Mouse (Mus musculus): ENCODE measurements around the gene Tex19.1. TPM values are rescaled to one million over a fixed set of nuclear protein-coding genes. Genes with fewer than 3 reads are reported as not detected.
"Not testable (repeated sequence)": the region's sequence is repeated elsewhere in the genome, so short reads cannot be mapped to it uniquely, and the experiment has no call there.

The Tex19.1 gene
- total RNA-seq (2014; rRNA removed) (not detected in 2 replicates), polyA plus RNA-seq (2015; fragmentation: Nextera tagmentation; extraction: Ambion mirVana) (not detected in 2 replicates)

DNA sequence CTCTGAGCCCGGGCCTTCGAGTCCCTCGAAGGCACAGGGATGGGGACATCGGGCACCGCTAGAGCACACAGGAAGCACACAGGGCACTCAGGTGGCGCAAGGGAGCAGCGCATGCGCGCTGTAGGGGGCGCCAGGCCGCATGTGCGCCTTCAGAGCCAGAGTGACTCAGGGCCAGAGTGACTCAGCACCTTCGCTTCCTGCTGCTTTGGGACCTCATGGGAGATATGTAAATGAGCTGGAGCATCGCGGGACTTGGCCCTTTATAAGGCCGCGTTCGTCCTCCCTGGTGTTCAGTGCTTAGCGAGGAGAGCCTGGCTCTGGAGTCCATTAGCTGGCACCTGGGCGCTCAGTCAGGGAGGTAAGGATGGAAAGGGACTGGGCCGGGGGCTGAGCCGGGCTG lies at the start of gene Tex19.1:
Tex19.1 (plus strand) TSS at position 279 of the 400 bp plus-strand sequence.
- TF ChIP-seq CTCF (IDR thresholded peaks at IDR 0.05), result no peak
- no peaks in the 10 kb centered on the region for H3K36me3 ChIP-seq (ENCODE audit: insufficient read depth, low read length)
- WGBS, result 91% methylated on average over 22 of the region's 22 CpGs
- no peak within 1 kb of the TSS for H3K4me2 ChIP-seq (ENCODE audit: low read depth, low read length, poor library complexity, severe bottlenecking)
- no peak for ATAC-seq (ENCODE audit: low FRiP score)
- no peak within 1 kb of the TSS for H3K4me3 ChIP-seq (ENCODE audit: low read depth, low read length)
- H3K9me3 ChIP-seq (ENCODE audit: low read length), result no peaks in the 10 kb centered on the region
- DNase-seq (ENCODE audit: low spot score), result no peak
- H3K27ac ChIP-seq (ENCODE audit: low read depth, low read length), result no peak within 1 kb of the TSS
- H3K27me3 ChIP-seq (ENCODE audit: insufficient read depth, low read length), result no peaks in the 10 kb centered on the region
- H3K4me1 ChIP-seq (ENCODE audit: insufficient read depth, low read length), result no peaks in the 10 kb centered on the region
- no peak within 1 kb of the TSS for H3K9ac ChIP-seq (replicated peaks; ENCODE audit: low read length, poor library complexity, severe bottlenecking)

GRCm38 (mm10) chr11:121099762-121100161 lies 46.2 kb upstream of the Tex19.1 start:
- Histone ChIP-seq H3K9me3 (ENCODE audit: low read length) (no peaks in the 10 kb centered on the region), H3K4me3 (ENCODE audit: low read depth, low read length) (no peak overlapping the region), H3K4me1 (ENCODE audit: insufficient read depth, low read length) (no peaks in the 10 kb centered on the region), H3K27ac (ENCODE audit: low read depth, low read length) (no peak overlapping the region), H3K36me3 (ENCODE audit: insufficient read depth, low read length) (no peaks in the 10 kb centered on the region), H3K27me3 (ENCODE audit: insufficient read depth, low read length) (no peaks in the 10 kb centered on the region), H3K9ac (replicated peaks; ENCODE audit: low read length, poor library complexity, severe bottlenecking) (no peak overlapping the region), H3K4me2 (ENCODE audit: low read depth, low read length, poor library complexity, severe bottlenecking) (no peak overlapping the region)
- 78% methylated on average over 7 of the region's 7 CpGs for WGBS
- no peak for DNase-seq (ENCODE audit: low spot score)
- TF ChIP-seq CTCF (IDR thresholded peaks at IDR 0.05), result no peak
- no peak for ATAC-seq (ENCODE audit: low FRiP score)

GRCm38 (mm10) chr11:121100692-121101091 lies 45.3 kb upstream of the Tex19.1 start:
- 65% methylated on average over 7 of the region's 7 CpGs for WGBS
- no peak overlapping the region for H3K27ac ChIP-seq (ENCODE audit: low read depth, low read length)
- H3K27me3 ChIP-seq (ENCODE audit: insufficient read depth, low read length), result no peaks in the 10 kb centered on the region

GRCm38 (mm10) chr11:121101124-121101805 lies 44.7 kb upstream of the Tex19.1 start:
- DNase-seq (ENCODE audit: low spot score), result no peak
- no peaks in the 10 kb centered on the region for H3K4me1 ChIP-seq (ENCODE audit: insufficient read depth, low read length)
- no peaks in the 10 kb centered on the region for H3K27me3 ChIP-seq (ENCODE audit: insufficient read depth, low read length)
- TF ChIP-seq CTCF (IDR thresholded peaks at IDR 0.05), result no peak
- no peaks in the 10 kb centered on the region for H3K36me3 ChIP-seq (ENCODE audit: insufficient read depth, low read length)
- H3K4me2 ChIP-seq (ENCODE audit: low read depth, low read length, poor library complexity, severe bottlenecking), result no peak overlapping the region
- no peak overlapping the region for H3K9ac ChIP-seq (replicated peaks; ENCODE audit: low read length, poor library complexity, severe bottlenecking)
- H3K27ac ChIP-seq (ENCODE audit: low read depth, low read length), result no peak overlapping the region
- WGBS, result 89% methylated on average over 4 of the region's 4 CpGs
- no peaks in the 10 kb centered on the region for H3K9me3 ChIP-seq (ENCODE audit: low read length)
- no peak overlapping the region for H3K4me3 ChIP-seq (ENCODE audit: low read depth, low read length)
- no peak for ATAC-seq (ENCODE audit: low FRiP score)

More at GRCm38 (mm10) chr11:121100692-121101091, 45.3 kb upstream of the Tex19.1 start:
- Histone ChIP-seq H3K36me3 (ENCODE audit: insufficient read depth, low read length) (no peaks in the 10 kb centered on the region), H3K9ac (replicated peaks; ENCODE audit: low read length, poor library complexity, severe bottlenecking) (no peak overlapping the region), H3K4me2 (ENCODE audit: low read depth, low read length, poor library complexity, severe bottlenecking) (no peak overlapping the region), H3K4me1 (ENCODE audit: insufficient read depth, low read length) (no peaks in the 10 kb centered on the region), H3K9me3 (ENCODE audit: low read length) (no peaks in the 10 kb centered on the region), H3K4me3 (ENCODE audit: low read depth, low read length) (no peak overlapping the region)
- TF ChIP-seq CTCF (IDR thresholded peaks at IDR 0.05), result no peak
- DNase-seq (ENCODE audit: low spot score) (no peak), ATAC-seq (ENCODE audit: low FRiP score) (no peak)

GRCm38 (mm10) chr11:121107242-121107641 lies 38.7 kb upstream of the Tex19.1 start:
- WGBS, result 81% methylated on average over 1 of the region's 1 CpGs
- H3K27me3 ChIP-seq (ENCODE audit: insufficient read depth, low read length), result not testable (repeated sequence)

DNA sequence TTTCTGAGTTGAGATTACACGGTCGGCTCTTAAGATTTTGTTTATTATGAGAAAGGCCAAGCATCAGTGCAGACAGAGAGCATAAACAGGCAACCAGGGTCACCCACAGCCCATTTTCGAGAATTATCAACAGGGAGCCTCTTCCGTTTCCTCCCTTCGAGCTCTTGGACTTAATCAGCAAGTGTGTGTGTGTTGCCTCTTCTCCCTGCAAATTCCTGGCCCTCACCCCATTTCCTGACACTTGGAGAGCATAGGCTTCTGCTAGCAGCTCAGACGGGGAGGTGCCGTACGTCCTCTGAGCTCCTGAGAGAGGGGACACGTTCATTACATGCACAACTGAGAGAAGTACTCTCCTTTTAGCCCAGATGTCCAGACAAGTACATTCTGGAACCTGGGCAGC lies 37.9 kb upstream of the Tex19.1 start:
- no peak for TF ChIP-seq CTCF (IDR thresholded peaks at IDR 0.05)
- no peak for ATAC-seq (ENCODE audit: low FRiP score)
- Histone ChIP-seq H3K4me3 (ENCODE audit: low read depth, low read length) (no peak overlapping the region), H3K36me3 (ENCODE audit: insufficient read depth, low read length) (no peaks in the 10 kb centered on the region), H3K9ac (replicated peaks; ENCODE audit: low read length, poor library complexity, severe bottlenecking) (no peak overlapping the region), H3K9me3 (ENCODE audit: low read length) (no peaks in the 10 kb centered on the region), H3K4me1 (ENCODE audit: insufficient read depth, low read length) (no peaks in the 10 kb centered on the region), H3K27ac (ENCODE audit: low read depth, low read length) (no peak overlapping the region), H3K4me2 (ENCODE audit: low read depth, low read length, poor library complexity, severe bottlenecking) (no peak overlapping the region), H3K27me3 (ENCODE audit: insufficient read depth, low read length) (no peaks in the 10 kb centered on the region)
- DNase-seq (ENCODE audit: low spot score), result no peak
- 75% methylated on average over 9 of the region's 9 CpGs for WGBS

More at GRCm38 (mm10) chr11:121107242-121107641, 38.7 kb upstream of the Tex19.1 start:
- not testable (repeated sequence) for H3K4me3 ChIP-seq (ENCODE audit: low read depth, low read length); DNase-seq (ENCODE audit: low spot score); H3K4me2 ChIP-seq (ENCODE audit: low read depth, low read length, poor library complexity, severe bottlenecking); ATAC-seq (ENCODE audit: low FRiP score); H3K27ac ChIP-seq (ENCODE audit: low read depth, low read length); H3K4me1 ChIP-seq (ENCODE audit: insufficient read depth, low read length); H3K9ac ChIP-seq (replicated peaks; ENCODE audit: low read length, poor library complexity, severe bottlenecking); H3K9me3 ChIP-seq (ENCODE audit: low read length); H3K36me3 ChIP-seq (ENCODE audit: insufficient read depth, low read length)

Data from midbrain, postnatal 0 days (tissue).